Mouse (Mus musculus) mature B cell (primary cell): ENCODE data around the gene Fbxo28.
"Not testable (repeated sequence)": the region's sequence is repeated elsewhere in the genome, so short reads cannot be mapped to it uniquely, and the experiment has no call there.

Source experiments
- in situ Hi-C: fragments of 300-500 bp; cut with MboI; formaldehyde crosslinking; loops from 2 replicates; pipeline ENCODE4 v1.14.3; 2019

Fbxo28 gene

GRCm38 (mm10) chr1:182345857-182346256 lies 4.4 kb upstream of the Fbxo28 start:
- in situ Hi-C loops = no loop called here

- in situ Hi-C loops = no loop called here
These were observed 564 bp upstream of the Fbxo28 start for GRCm38 (mm10) chr1:182341993-182342392.

- in situ Hi-C loops = no loop called here
These were observed 1.1 kb downstream of the Fbxo28 start for GRCm38 (mm10) chr1:182340281-182340680.

- in situ Hi-C loops = no loop called here
These were observed 2.4 kb downstream of the Fbxo28 start for GRCm38 (mm10) chr1:182338961-182339565.

GRCm38 (mm10) chr1:182333766-182334437 lies 7.5 kb downstream of the Fbxo28 start:
- in situ Hi-C loops = no loop called here

- in situ Hi-C loops = no loop called here
These were observed 9.1 kb downstream of the Fbxo28 start for GRCm38 (mm10) chr1:182332090-182333034.

GRCm38 (mm10) chr1:182325919-182326318 lies 15.5 kb downstream of the Fbxo28 start:
- in situ Hi-C loops = no loop called here

- in situ Hi-C loops = no loop called here
These were observed 16.9 kb downstream of the Fbxo28 start for GRCm38 (mm10) chr1:182324552-182324951.

- in situ Hi-C loops = no loop called here
These were observed 18.3 kb downstream of the Fbxo28 start for GRCm38 (mm10) chr1:182323139-182323538.

GRCm38 (mm10) chr1:182314201-182314600 lies 27.2 kb downstream of the Fbxo28 start:
- in situ Hi-C loops = no loop called here

- in situ Hi-C loops = no loop called here
These were observed 28.2 kb downstream of the Fbxo28 start for GRCm38 (mm10) chr1:182313181-182313580.

GRCm38 (mm10) chr1:182311376-182311775 lies 30.1 kb downstream of the Fbxo28 start:
- in situ Hi-C loops = no loop called here

GRCm38 (mm10) chr1:182310316-182310715 lies 31.1 kb downstream of the Fbxo28 start:
- in situ Hi-C loops = no loop called here

- in situ Hi-C loops = no loop called here
These were observed 32.0 kb downstream of the Fbxo28 start for GRCm38 (mm10) chr1:182309403-182309802.

GRCm38 (mm10) chr1:182302916-182303315 lies 38.5 kb downstream of the Fbxo28 start:
- in situ Hi-C loops = no loop called here

- in situ Hi-C loops = no loop called here
These were observed 39.1 kb downstream of the Fbxo28 start for GRCm38 (mm10) chr1:182302176-182302870.

- in situ Hi-C loops = no loop called here
These were observed 43.6 kb downstream of the Fbxo28 start for GRCm38 (mm10) chr1:182297821-182298220.

- in situ Hi-C loops = no loop called here
These were observed 44.2 kb downstream of the Fbxo28 start for GRCm38 (mm10) chr1:182297246-182297645.

GRCm38 (mm10) chr1:182296816-182297215 lies 44.6 kb downstream of the Fbxo28 start:
- in situ Hi-C loops = no loop called here

GRCm38 (mm10) chr1:182296141-182296540 lies 45.3 kb downstream of the Fbxo28 start:
- in situ Hi-C loops = no loop called here

- in situ Hi-C loops = no loop called here
These were observed 49.1 kb downstream of the Fbxo28 start for GRCm38 (mm10) chr1:182292291-182292690.

GRCm38 (mm10) chr1:182290741-182291140 lies 50.7 kb downstream of the Fbxo28 start:
- in situ Hi-C loops = not testable (repeated sequence)
